Mouse (Mus musculus) hindbrain, embryonic 16.5 days (tissue): ENCODE data around the gene Smim17. TPM values are rescaled to one million over a fixed set of nuclear protein-coding genes. Genes with fewer than 3 reads are reported as not detected.

Source experiments
- ATAC-seq: fragments of 200-750 bp; cut with Nextera tagmentation; 2 replicates; pipeline ENCODE4 v1.8.0; 2017; ENCODE audit warnings: moderate TSS enrichment, moderate library complexity
- H3K27ac ChIP-seq: fragments of 300-500 bp; sonication (generic); 2 replicates; pipeline ENCODE4 v1.5.1; 2014; ENCODE audit warnings: low read depth, mild to moderate bottlenecking, control low read depth, low read length, moderate library complexity
- H3K27me3 ChIP-seq: fragments of 300-500 bp; sonication (generic); replicated peaks from 2 replicates; pipeline ENCODE4 v1.6.1; 2014; ENCODE audit warnings: low read length; ENCODE audit not compliant: control insufficient read depth, insufficient read depth
- H3K36me3 ChIP-seq: fragments of 300-500 bp; sonication (generic); 2 replicates; pipeline ENCODE4 v1.6.1; 2014; ENCODE audit warnings: mild to moderate bottlenecking, low read length, moderate library complexity, mixed read lengths; ENCODE audit not compliant: control insufficient read depth, insufficient read depth
- H3K4me1 ChIP-seq: fragments of 300-500 bp; sonication (generic); 2 replicates; pipeline ENCODE4 v1.6.1; 2014; ENCODE audit warnings: low read depth, low read length; ENCODE audit not compliant: control insufficient read depth, insufficient read depth
- H3K4me2 ChIP-seq: fragments of 300-500 bp; sonication (generic); 2 replicates; pipeline ENCODE4 v1.6.1; 2014; ENCODE audit warnings: mild to moderate bottlenecking, low read length, control low read depth, moderate library complexity
- H3K4me3 ChIP-seq: fragments of 300-500 bp; sonication (generic); 2 replicates; pipeline ENCODE4 v1.5.1; 2014; ENCODE audit warnings: mild to moderate bottlenecking, low read length, control low read depth, moderate library complexity
- H3K9ac ChIP-seq: fragments of 300-500 bp; sonication (generic); 2 replicates; pipeline ENCODE4 v1.6.1; 2014; ENCODE audit warnings: low read depth, mild to moderate bottlenecking, control low read depth, low read length, moderate library complexity
- H3K9me3 ChIP-seq: fragments of 300-500 bp; sonication (generic); 2 replicates; pipeline ENCODE4 v1.6.1; 2014; ENCODE audit warnings: mild to moderate bottlenecking, low read length, moderate library complexity; ENCODE audit not compliant: control insufficient read depth
- WGBS: fragments of 180-500 bp; shearing (Covaris S2); extraction: QIAGEN DNeasy Blood & Tissue Kit; methylation state at CpG from one replicate; pipeline ENCODE4 v1.1.7; 2014; 5-methylcytosine and 5-hydroxymethylcytosine counted together
- polyA plus RNA-seq: library from polyadenylated mRNA; unstranded; fragments of >200 nt; fragmentation: Nextera tagmentation; extraction: Ambion mirVana; gene quantifications from 2 replicates; pipeline ENCODE4 v1.2.1, GENCODE M21; 2015

The Smim17 gene
- 7.2 and 9.5 TPM in 2 replicates for polyA plus RNA-seq

DNA sequence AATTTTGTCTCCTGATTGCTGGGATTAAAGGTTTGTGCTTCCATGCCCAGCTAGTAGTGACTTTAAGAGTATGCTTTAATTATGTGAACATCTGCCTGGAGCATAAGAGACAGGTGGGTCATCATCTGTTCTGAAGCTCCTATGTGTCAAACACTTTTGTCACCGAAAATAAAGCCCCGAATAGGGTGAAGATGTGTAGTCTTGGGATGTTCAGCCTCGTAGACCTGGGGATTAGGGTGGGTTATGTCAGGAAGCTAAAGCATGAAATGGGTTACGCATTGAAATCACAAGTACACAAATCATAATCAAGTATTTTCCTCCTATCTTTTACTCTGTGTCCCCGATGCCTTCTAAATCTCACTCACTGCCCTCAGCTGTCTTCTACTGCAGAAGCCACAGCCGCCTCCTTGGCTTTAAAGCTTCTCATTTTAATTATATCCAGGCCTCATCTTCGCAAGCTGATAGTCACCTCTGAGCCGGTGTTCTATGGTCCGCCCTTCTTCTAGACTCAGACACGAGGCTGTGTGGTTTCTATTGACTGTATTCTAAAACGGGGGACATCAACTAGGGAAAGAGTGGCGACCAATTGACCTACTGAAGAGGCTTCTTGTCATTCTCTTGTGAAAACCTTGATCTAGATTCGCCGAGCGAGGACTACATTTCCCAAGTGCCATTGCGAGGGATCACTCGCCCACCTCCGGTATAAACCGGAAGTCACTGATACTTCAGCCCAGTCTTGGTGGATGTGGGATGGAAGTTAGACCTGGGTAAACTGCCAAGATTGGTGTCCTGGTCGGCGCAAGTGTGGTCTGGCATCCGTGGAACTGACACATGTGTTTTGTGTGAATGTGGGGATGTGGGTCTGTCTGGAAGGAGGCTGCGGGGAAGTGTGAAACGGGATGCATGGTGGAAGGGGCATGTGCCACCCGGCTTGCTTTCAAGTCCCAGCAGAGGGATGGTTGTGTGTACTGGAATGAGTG, at the start of gene Smim17:
Smim17 (plus strand) TSS at position 720 of the 980 bp plus-strand sequence.
- Histone ChIP-seq H3K27me3 (no peaks in the 10 kb centered on the region), H3K4me2 (peak within 1 kb of the TSS; percentile 82), H3K9ac (peak within 1 kb of the TSS; percentile 67), H3K9me3 (no peaks in the 10 kb centered on the region), H3K36me3 (peaks cover 18% of the 10 kb centered on the region), H3K4me3 (peak within 1 kb of the TSS; percentile 54), H3K27ac (peak within 1 kb of the TSS; percentile 63; the same call in 1 of the 2 replicates), H3K4me1 (peaks cover 5% of the 10 kb centered on the region)
- WGBS = 27% methylated on average over 25 of the region's 25 CpGs
- ATAC-seq = peak; percentile 93

- ATAC-seq = no peak
- 66% methylated on average over 2 of the region's 2 CpGs for WGBS
- Histone ChIP-seq H3K4me1 (no peaks in the 10 kb centered on the region), H3K4me3 (no peak overlapping the region), H3K27ac (no peak overlapping the region), H3K4me2 (no peak overlapping the region), H3K9ac (no peak overlapping the region), H3K27me3 (no peaks in the 10 kb centered on the region), H3K36me3 (peaks cover 9% of the 10 kb centered on the region), H3K9me3 (no peaks in the 10 kb centered on the region)
Observed at GRCm38 (mm10) chr7:6358121-6358520, 40.4 kb upstream of the Smim17 start.

DNA sequence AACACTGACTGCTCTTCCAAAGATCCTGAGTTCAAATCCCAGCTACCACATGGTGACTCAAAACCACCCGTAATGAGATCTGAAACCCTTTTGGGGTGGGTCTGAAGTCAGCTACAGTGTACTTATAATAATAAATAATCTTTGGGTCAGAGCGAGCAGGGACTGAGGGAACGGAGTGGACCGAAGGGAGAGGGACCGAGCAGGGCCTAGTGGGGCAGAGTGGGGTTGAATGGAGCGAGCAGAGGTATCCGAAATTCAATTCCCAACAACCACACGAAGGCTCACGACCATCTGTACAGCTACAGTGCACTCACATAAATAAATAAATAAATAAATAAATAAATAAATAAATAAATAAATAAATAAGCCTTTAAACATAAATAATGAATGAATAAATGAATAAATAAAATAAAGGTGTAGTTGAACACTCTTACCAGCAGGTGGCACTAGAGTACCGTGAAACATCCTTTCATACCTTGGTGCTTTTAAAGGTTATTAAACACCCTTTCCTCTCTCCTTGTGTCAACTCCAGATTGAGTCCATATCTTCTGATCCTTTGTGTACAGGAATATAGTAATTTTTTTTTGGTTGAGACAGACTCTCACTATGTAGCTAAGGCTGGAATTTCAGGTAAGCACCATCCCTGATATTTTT, 39.5 kb upstream of the Smim17 start:
- H3K9me3 ChIP-seq = no peaks in the 10 kb centered on the region
- no peak for ATAC-seq
- peaks cover 5% of the 10 kb centered on the region for H3K4me1 ChIP-seq
- WGBS = 56% methylated on average over 10 of the region's 10 CpGs
- no peak overlapping the region for H3K4me3 ChIP-seq
- no peak overlapping the region for H3K4me2 ChIP-seq
- no peaks in the 10 kb centered on the region for H3K27me3 ChIP-seq
- H3K36me3 ChIP-seq = peaks cover 4% of the 10 kb centered on the region
- no peak overlapping the region for H3K27ac ChIP-seq
- H3K9ac ChIP-seq = no peak overlapping the region

- 15% methylated on average over 9 of the region's 9 CpGs for WGBS
Observed at GRCm38 (mm10) chr7:6360477-6361060, 37.9 kb upstream of the Smim17 start.

DNA sequence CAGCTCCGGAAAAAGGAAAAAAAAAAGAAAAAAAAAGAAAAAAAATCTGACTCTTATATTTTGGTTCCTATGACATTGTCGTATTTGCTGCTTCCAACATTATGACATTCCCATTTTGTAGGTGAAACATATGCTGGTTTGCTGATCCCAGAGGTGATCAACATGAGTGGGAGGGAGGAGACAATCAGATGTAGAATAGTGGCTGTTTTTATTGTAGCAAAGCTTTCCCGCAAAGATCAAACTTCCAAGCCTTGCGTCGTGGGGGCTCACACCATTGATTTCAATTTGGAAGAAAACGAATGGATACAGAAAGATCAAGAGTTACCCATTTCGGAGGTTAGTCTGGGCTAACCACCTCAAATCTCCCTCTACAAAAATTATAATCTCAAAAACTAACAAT, 36.8 kb upstream of the Smim17 start:
- Histone ChIP-seq H3K9me3 (no peaks in the 10 kb centered on the region), H3K9ac (peak overlapping the region; percentile 72), H3K27ac (peak overlapping the region; percentile 93), H3K4me1 (peaks cover 6% of the 10 kb centered on the region), H3K4me3 (peak overlapping the region; percentile 47), H3K4me2 (peak overlapping the region; percentile 81), H3K36me3 (no peaks in the 10 kb centered on the region), H3K27me3 (no peaks in the 10 kb centered on the region)
- WGBS = 19% methylated on average over 7 of the region's 7 CpGs
- no peak for ATAC-seq

More at GRCm38 (mm10) chr7:6360477-6361060, 37.9 kb upstream of the Smim17 start:
- Histone ChIP-seq H3K9ac (no peak overlapping the region), H3K9me3 (no peaks in the 10 kb centered on the region), H3K4me2 (no peak overlapping the region), H3K4me1 (peaks cover 6% of the 10 kb centered on the region), H3K4me3 (no peak overlapping the region), H3K36me3 (no peaks in the 10 kb centered on the region), H3K27me3 (no peaks in the 10 kb centered on the region), H3K27ac (no peak overlapping the region)
- ATAC-seq = no peak

DNA sequence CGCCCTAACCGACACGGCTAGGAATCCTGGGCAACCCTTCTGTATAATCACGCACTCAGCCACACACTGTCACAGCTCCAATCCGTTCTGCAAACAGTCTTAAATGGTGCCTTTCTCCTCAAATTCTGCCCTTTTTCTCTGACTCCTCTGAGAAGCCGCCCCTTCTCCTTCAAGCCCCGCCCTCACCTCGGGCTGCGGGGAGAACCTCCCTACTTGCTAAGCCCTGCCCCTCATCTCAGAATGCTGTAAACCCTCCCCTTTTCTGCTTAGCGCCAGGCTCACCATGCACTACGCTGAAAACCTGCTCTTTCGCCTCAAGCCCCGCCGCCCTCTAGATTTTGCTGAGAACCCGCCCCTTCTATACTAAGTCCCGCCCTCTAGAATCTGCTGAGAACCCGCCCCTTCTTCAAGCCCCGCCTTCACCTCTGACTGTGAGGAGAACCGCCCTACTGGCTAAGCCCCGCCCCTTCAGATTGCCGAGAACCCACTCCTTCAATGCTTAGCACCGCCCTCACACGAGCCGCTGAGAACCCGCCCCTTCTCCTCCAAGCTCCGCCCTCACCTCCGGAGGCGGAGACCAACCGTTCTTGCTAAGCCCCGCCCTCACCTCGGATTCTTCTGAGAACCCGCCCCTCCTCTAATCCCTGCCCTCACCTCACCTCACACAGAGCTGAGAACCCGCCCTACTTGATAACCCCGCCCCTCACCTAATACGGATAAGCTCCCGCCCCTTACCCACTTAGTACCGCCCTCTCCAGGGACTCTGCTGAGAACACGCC, 36.1 kb upstream of the Smim17 start:
- Histone ChIP-seq H3K4me3 (peak overlapping the region; percentile 47), H3K36me3 (no peaks in the 10 kb centered on the region), H3K4me2 (peak overlapping the region; percentile 81), H3K27me3 (no peaks in the 10 kb centered on the region), H3K9ac (peak overlapping the region; percentile 72), H3K9me3 (no peaks in the 10 kb centered on the region), H3K4me1 (peaks cover 6% of the 10 kb centered on the region), H3K27ac (peak overlapping the region; percentile 93)
- 0% methylated on average over 38 of the region's 38 CpGs for WGBS
- ATAC-seq = peak; percentile 93

GRCm38 (mm10) chr7:6363047-6363488, 35.4 kb upstream of the Smim17 start, which contains the start of gene Zfp78:
Gene Zfp78 (plus strand): TSS chr7:6363280.
- peak; percentile 83 for ATAC-seq
- peak within 1 kb of the TSS; percentile 81 for H3K4me2 ChIP-seq
- H3K36me3 ChIP-seq = no peaks in the 10 kb centered on the region
- peak within 1 kb of the TSS; percentile 47 for H3K4me3 ChIP-seq
- no peaks in the 10 kb centered on the region for H3K27me3 ChIP-seq
- H3K9me3 ChIP-seq = no peaks in the 10 kb centered on the region
- WGBS = 0% methylated on average over 23 of the region's 23 CpGs
- H3K27ac ChIP-seq = peak within 1 kb of the TSS; percentile 93
- H3K9ac ChIP-seq = peak within 1 kb of the TSS; percentile 72
- H3K4me1 ChIP-seq = peaks cover 6% of the 10 kb centered on the region

- H3K9ac ChIP-seq = no peak overlapping the region
Observed at GRCm38 (mm10) chr7:6364761-6365160, 33.8 kb upstream of the Smim17 start.

More at GRCm38 (mm10) chr7:6364761-6365160, 33.8 kb upstream of the Smim17 start:
- Histone ChIP-seq H3K4me2 (no peak overlapping the region), H3K4me1 (peaks cover 6% of the 10 kb centered on the region), H3K9me3 (no peaks in the 10 kb centered on the region), H3K36me3 (no peaks in the 10 kb centered on the region), H3K4me3 (no peak overlapping the region), H3K27me3 (no peaks in the 10 kb centered on the region), H3K27ac (no peak overlapping the region)
- WGBS = 50% methylated on average over 1 of the region's 1 CpGs
- ATAC-seq = no peak
